Mouse (Mus musculus): ENCODE results near the gene Rabl2. TPM values are rescaled to one million over a fixed set of nuclear protein-coding genes. Genes with fewer than 3 reads are reported as not detected.
A peak's percentile ranks its signal among the peaks of the same experiment; 100 is the strongest.

Rabl2 gene
- polyA plus RNA-seq, 1 experiment: 83.4 TPM

DNA sequence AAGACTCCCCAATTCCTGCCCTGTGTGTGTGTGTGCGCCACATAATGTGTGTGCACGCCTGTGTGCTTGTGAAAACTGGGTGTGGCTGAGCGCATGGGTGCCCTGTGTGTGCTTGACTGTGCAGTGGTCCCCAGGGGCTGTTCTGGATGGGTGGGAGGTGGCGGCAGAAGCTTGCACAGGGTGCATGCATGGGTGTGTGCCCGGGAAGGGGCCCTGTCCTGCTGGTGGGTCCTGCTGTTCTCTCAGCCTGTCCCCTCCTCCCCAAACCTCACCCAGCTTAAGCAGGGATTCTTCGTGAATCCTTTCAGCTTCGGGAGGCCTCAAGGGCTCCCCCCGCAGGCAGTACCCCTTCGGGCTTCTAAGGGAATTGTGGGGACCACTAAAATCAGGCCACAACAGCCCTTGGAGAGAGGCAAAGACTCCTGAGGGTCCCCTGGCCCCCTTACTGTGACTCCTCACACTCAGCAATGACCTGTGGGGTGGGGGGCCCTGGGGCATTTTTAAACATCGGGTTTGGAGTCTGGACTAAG lies 32.5 kb downstream of the Rabl2 start:
- Histone ChIP-seq H3K27ac (ENCODE audit: insufficient read depth, low read length) (no peak overlapping the region), H3K4me1 (ENCODE audit: control insufficient read depth, insufficient read depth, low read length) (peaks cover 32% of the 10 kb centered on the region), H3K27me3 (ENCODE audit: control insufficient read depth, insufficient read depth, low read length) (no peaks in the 10 kb centered on the region), H3K4me3 (replicated peaks; ENCODE audit: insufficient read depth, low read depth, low read length) (no peak overlapping the region)
- 53% methylated on average over 10 of the region's 10 CpGs for WGBS
- DNase-seq: peak in 1 of 2 experiments; percentile 32
- TF ChIP-seq POLR2A (IDR thresholded peaks at IDR 0.05; ENCODE audit: borderline replicate concordance, insufficient read depth, low read length) (no peak), CTCF (IDR thresholded peaks at IDR 0.05; ENCODE audit: borderline replicate concordance, insufficient read depth, low read depth, low read length) (no peak)

GRCm38 (mm10) chr15:89557996-89558390 lies 33.7 kb downstream of the Rabl2 start:
- WGBS: 47% methylated on average over 34 of the region's 34 CpGs
- Histone ChIP-seq H3K27ac (ENCODE audit: insufficient read depth, low read length) (no peak overlapping the region), H3K27me3 (ENCODE audit: control insufficient read depth, insufficient read depth, low read length) (no peaks in the 10 kb centered on the region), H3K4me1 (ENCODE audit: control insufficient read depth, insufficient read depth, low read length) (peaks cover 42% of the 10 kb centered on the region), H3K4me3 (replicated peaks; ENCODE audit: insufficient read depth, low read depth, low read length) (no peak overlapping the region)
- TF ChIP-seq CTCF (IDR thresholded peaks at IDR 0.05; ENCODE audit: borderline replicate concordance, insufficient read depth, low read depth, low read length): no peak
- TF ChIP-seq POLR2A (IDR thresholded peaks at IDR 0.05; ENCODE audit: borderline replicate concordance, insufficient read depth, low read length): no peak
- DNase-seq: peak in 1 of 2 experiments; percentile 51

GRCm38 (mm10) chr15:89557179-89557995 lies 34.3 kb downstream of the Rabl2 start:
- no peak overlapping the region for H3K4me3 ChIP-seq (replicated peaks; ENCODE audit: insufficient read depth, low read depth, low read length)
- WGBS: 30% methylated on average over 40 of the region's 40 CpGs

DNA sequence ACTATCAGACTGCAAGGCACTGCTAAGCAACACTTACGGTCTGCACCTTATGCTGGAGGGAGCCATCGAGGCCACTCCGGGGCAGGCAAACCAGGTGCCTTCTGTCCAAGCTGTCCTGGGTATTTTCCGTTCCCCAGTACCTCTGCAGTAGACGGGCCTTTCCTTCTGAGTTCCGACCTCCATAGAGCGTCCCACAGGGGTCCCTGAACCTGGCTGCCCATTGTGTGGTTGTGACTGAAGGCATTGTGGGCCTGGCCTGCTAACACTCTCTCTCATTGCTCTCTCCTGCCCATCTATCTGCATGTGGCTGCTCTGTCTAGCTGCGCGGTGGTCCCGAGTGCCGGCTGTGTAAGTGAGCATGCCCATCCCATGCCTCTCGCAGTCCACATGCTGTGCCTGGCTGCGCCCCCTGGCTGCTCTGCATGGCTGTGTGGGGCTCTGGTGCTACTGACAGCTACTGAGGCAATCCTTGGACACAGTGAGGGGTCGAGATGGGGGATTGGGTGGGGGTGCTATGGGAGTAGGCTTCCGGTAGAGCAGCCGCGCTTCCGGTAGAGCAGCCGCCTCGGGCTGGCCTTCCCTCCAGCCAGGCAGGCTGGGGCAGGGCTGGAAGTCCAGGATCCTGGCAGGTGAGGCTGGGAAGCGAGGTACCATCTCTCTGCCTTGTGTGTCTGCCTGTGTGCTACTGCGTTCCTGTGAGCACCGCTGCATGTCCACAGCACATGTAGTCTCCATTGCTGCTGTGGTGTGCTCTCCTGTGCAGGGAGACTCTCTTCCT lies 35.1 kb downstream of the Rabl2 start:
- 23% methylated on average over 23 of the region's 23 CpGs for WGBS
- Histone ChIP-seq H3K27me3 (ENCODE audit: control insufficient read depth, insufficient read depth, low read length) (no peaks in the 10 kb centered on the region), H3K4me3 (replicated peaks; ENCODE audit: insufficient read depth, low read depth, low read length) (no peak overlapping the region), H3K4me1 (ENCODE audit: control insufficient read depth, insufficient read depth, low read length) (peaks cover 56% of the 10 kb centered on the region), H3K27ac (ENCODE audit: insufficient read depth, low read length) (no peak overlapping the region)
- DNase-seq: peak in 1 of 2 experiments; percentile 56
- TF ChIP-seq CTCF (IDR thresholded peaks at IDR 0.05; ENCODE audit: borderline replicate concordance, insufficient read depth, low read depth, low read length): no peak; the same call in 1 of the 2 replicates
- no peak for TF ChIP-seq POLR2A (IDR thresholded peaks at IDR 0.05; ENCODE audit: borderline replicate concordance, insufficient read depth, low read length)

More at GRCm38 (mm10) chr15:89557179-89557995, 34.3 kb downstream of the Rabl2 start:
- Histone ChIP-seq H3K4me1 (ENCODE audit: control insufficient read depth, insufficient read depth, low read length) (peaks cover 48% of the 10 kb centered on the region), H3K27me3 (ENCODE audit: control insufficient read depth, insufficient read depth, low read length) (no peaks in the 10 kb centered on the region), H3K27ac (ENCODE audit: insufficient read depth, low read length) (no peak overlapping the region)
- peak in 1 of 2 experiments; percentile 57 for DNase-seq
- no peak for TF ChIP-seq CTCF (IDR thresholded peaks at IDR 0.05; ENCODE audit: borderline replicate concordance, insufficient read depth, low read depth, low read length)
- no peak for TF ChIP-seq POLR2A (IDR thresholded peaks at IDR 0.05; ENCODE audit: borderline replicate concordance, insufficient read depth, low read length)

- 61% methylated on average over 6 of the region's 6 CpGs for WGBS
Observed at GRCm38 (mm10) chr15:89555591-89555990, 36.1 kb downstream of the Rabl2 start.

GRCm38 (mm10) chr15:89551733-89552132 lies 40.0 kb downstream of the Rabl2 start:
- Histone ChIP-seq H3K27ac (ENCODE audit: insufficient read depth, low read length) (no peak overlapping the region), H3K4me1 (ENCODE audit: control insufficient read depth, insufficient read depth, low read length) (peaks cover 81% of the 10 kb centered on the region), H3K27me3 (ENCODE audit: control insufficient read depth, insufficient read depth, low read length) (no peaks in the 10 kb centered on the region), H3K4me3 (replicated peaks; ENCODE audit: insufficient read depth, low read depth, low read length) (no peak overlapping the region)
- DNase-seq: peak; percentile 49 to 66
- TF ChIP-seq CTCF (IDR thresholded peaks at IDR 0.05; ENCODE audit: borderline replicate concordance, insufficient read depth, low read depth, low read length) (no peak), POLR2A (IDR thresholded peaks at IDR 0.05; ENCODE audit: borderline replicate concordance, insufficient read depth, low read length) (no peak)
- WGBS: 24% methylated on average over 1 of the region's 1 CpGs

More at GRCm38 (mm10) chr15:89555591-89555990, 36.1 kb downstream of the Rabl2 start:
- DNase-seq: no peak
- Histone ChIP-seq H3K27ac (ENCODE audit: insufficient read depth, low read length) (no peak overlapping the region), H3K4me3 (replicated peaks; ENCODE audit: insufficient read depth, low read depth, low read length) (no peak overlapping the region), H3K27me3 (ENCODE audit: control insufficient read depth, insufficient read depth, low read length) (no peaks in the 10 kb centered on the region), H3K4me1 (ENCODE audit: control insufficient read depth, insufficient read depth, low read length) (peaks cover 62% of the 10 kb centered on the region)
- TF ChIP-seq POLR2A (IDR thresholded peaks at IDR 0.05; ENCODE audit: borderline replicate concordance, insufficient read depth, low read length) (no peak), CTCF (IDR thresholded peaks at IDR 0.05; ENCODE audit: borderline replicate concordance, insufficient read depth, low read depth, low read length) (no peak)

DNA sequence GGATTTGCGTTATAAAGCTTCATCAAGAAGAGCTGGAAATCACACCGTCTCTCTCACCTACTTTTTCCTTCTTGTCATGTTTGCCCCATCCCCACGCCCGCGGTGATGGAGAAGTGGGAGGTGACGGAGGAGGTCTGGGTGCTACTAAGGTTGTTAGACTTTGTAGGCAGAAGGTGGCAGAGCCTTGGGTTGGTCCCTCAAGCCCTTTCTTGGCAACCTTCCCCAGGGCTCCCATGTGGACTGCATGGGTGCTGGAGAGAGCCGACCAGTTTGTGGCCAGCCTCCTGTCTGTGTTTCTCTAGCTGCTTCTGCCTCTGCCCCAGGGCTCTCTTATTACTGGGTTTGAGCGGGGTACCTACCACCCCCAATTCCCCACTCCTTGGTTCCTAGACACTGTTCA lies 41.2 kb downstream of the Rabl2 start:
- DNase-seq: peak in 1 of 2 experiments; percentile 46
- Histone ChIP-seq H3K4me1 (ENCODE audit: control insufficient read depth, insufficient read depth, low read length) (peaks cover 83% of the 10 kb centered on the region), H3K27me3 (ENCODE audit: control insufficient read depth, insufficient read depth, low read length) (no peaks in the 10 kb centered on the region), H3K27ac (ENCODE audit: insufficient read depth, low read length) (0 out of 2 replicates have a peak overlapping the region, but pooled peaks have one; percentile 4), H3K4me3 (replicated peaks; ENCODE audit: insufficient read depth, low read depth, low read length) (no peak overlapping the region)
- no peak for TF ChIP-seq POLR2A (IDR thresholded peaks at IDR 0.05; ENCODE audit: borderline replicate concordance, insufficient read depth, low read length)
- TF ChIP-seq CTCF (IDR thresholded peaks at IDR 0.05; ENCODE audit: borderline replicate concordance, insufficient read depth, low read depth, low read length): no peak
- 76% methylated on average over 8 of the region's 8 CpGs for WGBS

All from cerebellum, adult 2 months (tissue).